Mouse (Mus musculus): ENCODE results near the gene Plin2. TPM values are rescaled to one million over a fixed set of nuclear protein-coding genes. Genes with fewer than 3 reads are reported as not detected.
"Not testable (repeated sequence)": the region's sequence is repeated elsewhere in the genome, so short reads cannot be mapped to it uniquely, and the experiment has no call there.

The Plin2 gene
- polyA plus RNA-seq, 1 experiment, result 12.7 TPM

GRCm38 (mm10) chr4:86685231-86686008 lies 15.6 kb upstream of the Plin2 start:
- no peak overlapping the region for H3K27ac ChIP-seq (ENCODE audit: insufficient read depth, low read length)
- H3K4me3 ChIP-seq (ENCODE audit: insufficient read depth, low read length), result no peak overlapping the region
- H3K4me1 ChIP-seq (ENCODE audit: control insufficient read depth, insufficient read depth, low read length), result no peaks in the 10 kb centered on the region
- TF ChIP-seq POLR2A (IDR thresholded peaks at IDR 0.05; ENCODE audit: extremely low read depth, insufficient read depth, low read length) (no peak), CTCF (IDR thresholded peaks at IDR 0.05; ENCODE audit: extremely low read depth, insufficient read depth, low read length) (no peak)

GRCm38 (mm10) chr4:86684806-86685205 lies 14.9 kb upstream of the Plin2 start:
- Histone ChIP-seq H3K4me1 (ENCODE audit: control insufficient read depth, insufficient read depth, low read length) (no peaks in the 10 kb centered on the region), H3K27ac (ENCODE audit: insufficient read depth, low read length) (no peak overlapping the region), H3K4me3 (ENCODE audit: insufficient read depth, low read length) (no peak overlapping the region)
- TF ChIP-seq CTCF (IDR thresholded peaks at IDR 0.05; ENCODE audit: extremely low read depth, insufficient read depth, low read length) (no peak), POLR2A (IDR thresholded peaks at IDR 0.05; ENCODE audit: extremely low read depth, insufficient read depth, low read length) (no peak)

- Histone ChIP-seq H3K27ac (ENCODE audit: insufficient read depth, low read length) (no peak overlapping the region), H3K4me1 (ENCODE audit: control insufficient read depth, insufficient read depth, low read length) (no peaks in the 10 kb centered on the region), H3K4me3 (ENCODE audit: insufficient read depth, low read length) (no peak overlapping the region)
- TF ChIP-seq CTCF (IDR thresholded peaks at IDR 0.05; ENCODE audit: extremely low read depth, insufficient read depth, low read length) (no peak), POLR2A (IDR thresholded peaks at IDR 0.05; ENCODE audit: extremely low read depth, insufficient read depth, low read length) (no peak)
Observed at GRCm38 (mm10) chr4:86683746-86684145, 13.9 kb upstream of the Plin2 start.

DNA sequence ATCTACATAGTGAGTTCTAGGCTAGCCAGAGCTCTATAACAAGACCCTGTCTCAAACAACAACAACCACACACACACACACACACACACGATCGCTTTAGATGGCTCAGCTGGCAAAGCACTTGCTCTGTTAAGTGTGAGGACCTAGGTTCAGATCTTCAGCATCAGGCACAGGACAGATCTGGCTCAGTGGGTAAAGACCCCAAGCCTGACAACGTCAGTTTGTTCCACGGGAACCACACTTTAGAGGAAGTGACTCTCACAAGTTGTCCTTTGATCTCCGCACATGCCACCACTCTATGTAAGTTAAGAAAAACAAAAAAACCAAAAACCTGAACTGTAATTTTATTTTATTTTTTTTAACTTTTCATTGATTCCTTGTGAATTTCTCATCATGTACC lies 13.4 kb upstream of the Plin2 start:
- no peak overlapping the region for H3K27ac ChIP-seq (ENCODE audit: insufficient read depth, low read length)
- H3K4me1 ChIP-seq (ENCODE audit: control insufficient read depth, insufficient read depth, low read length), result no peaks in the 10 kb centered on the region
- TF ChIP-seq POLR2A (IDR thresholded peaks at IDR 0.05; ENCODE audit: extremely low read depth, insufficient read depth, low read length) (no peak), CTCF (IDR thresholded peaks at IDR 0.05; ENCODE audit: extremely low read depth, insufficient read depth, low read length) (no peak)
- no peak overlapping the region for H3K4me3 ChIP-seq (ENCODE audit: insufficient read depth, low read length)

DNA sequence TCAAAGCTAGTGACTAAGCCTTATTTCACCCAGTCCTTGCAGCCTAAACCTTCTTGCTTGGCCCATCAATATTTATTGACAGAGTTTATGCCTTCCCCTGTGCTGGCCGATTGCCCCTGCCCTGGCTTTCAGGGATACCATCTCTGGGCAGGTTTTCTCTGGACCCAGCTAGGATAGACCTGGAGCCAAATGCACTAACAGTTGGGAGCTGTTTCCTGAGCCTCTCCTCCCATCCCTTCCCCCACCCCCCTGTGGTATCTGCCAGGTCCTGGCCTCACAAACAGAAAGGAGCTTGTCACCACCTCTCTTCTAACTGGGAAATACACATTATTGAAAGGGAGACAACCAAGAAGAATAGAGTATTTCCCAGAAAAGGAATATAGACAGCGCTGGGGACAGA lies 12.0 kb upstream of the Plin2 start:
- TF ChIP-seq CTCF (IDR thresholded peaks at IDR 0.05; ENCODE audit: extremely low read depth, insufficient read depth, low read length), result no peak
- no peak for TF ChIP-seq POLR2A (IDR thresholded peaks at IDR 0.05; ENCODE audit: extremely low read depth, insufficient read depth, low read length)
- H3K4me1 ChIP-seq (ENCODE audit: control insufficient read depth, insufficient read depth, low read length), result no peaks in the 10 kb centered on the region
- no peak overlapping the region for H3K27ac ChIP-seq (ENCODE audit: insufficient read depth, low read length)
- no peak overlapping the region for H3K4me3 ChIP-seq (ENCODE audit: insufficient read depth, low read length)

GRCm38 (mm10) chr4:86681421-86681820 lies 11.6 kb upstream of the Plin2 start:
- no peak overlapping the region for H3K27ac ChIP-seq (ENCODE audit: insufficient read depth, low read length)
- H3K4me3 ChIP-seq (ENCODE audit: insufficient read depth, low read length), result no peak overlapping the region
- TF ChIP-seq POLR2A (IDR thresholded peaks at IDR 0.05; ENCODE audit: extremely low read depth, insufficient read depth, low read length) (no peak), CTCF (IDR thresholded peaks at IDR 0.05; ENCODE audit: extremely low read depth, insufficient read depth, low read length) (no peak)
- no peaks in the 10 kb centered on the region for H3K4me1 ChIP-seq (ENCODE audit: control insufficient read depth, insufficient read depth, low read length)

- Histone ChIP-seq H3K4me3 (ENCODE audit: insufficient read depth, low read length) (no peak overlapping the region), H3K4me1 (ENCODE audit: control insufficient read depth, insufficient read depth, low read length) (no peaks in the 10 kb centered on the region), H3K27ac (ENCODE audit: insufficient read depth, low read length) (no peak overlapping the region)
- TF ChIP-seq POLR2A (IDR thresholded peaks at IDR 0.05; ENCODE audit: extremely low read depth, insufficient read depth, low read length), result no peak
- TF ChIP-seq CTCF (IDR thresholded peaks at IDR 0.05; ENCODE audit: extremely low read depth, insufficient read depth, low read length), result no peak
Observed at GRCm38 (mm10) chr4:86679686-86680085, 9.8 kb upstream of the Plin2 start.

DNA sequence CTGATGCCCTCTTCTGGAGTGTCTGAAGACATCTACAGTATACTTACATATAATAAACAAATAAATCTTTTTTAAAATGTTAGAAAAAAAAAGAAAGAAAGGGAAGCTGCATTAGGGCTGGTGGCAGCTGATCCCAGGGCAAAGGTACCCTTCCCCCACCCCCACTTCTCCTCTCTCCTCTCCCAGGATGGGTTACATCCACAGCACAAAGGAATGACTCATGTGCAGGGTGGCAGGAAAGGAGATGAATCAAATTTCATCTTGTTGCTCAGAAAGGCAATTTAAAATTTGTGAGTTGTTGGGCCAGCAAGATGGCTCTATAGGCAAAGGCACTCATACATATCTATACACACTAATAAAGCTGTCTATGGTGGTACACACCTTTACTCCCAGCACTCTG lies 6.9 kb upstream of the Plin2 start:
- H3K4me1 ChIP-seq (ENCODE audit: control insufficient read depth, insufficient read depth, low read length), result no peaks in the 10 kb centered on the region
- no peak overlapping the region for H3K4me3 ChIP-seq (ENCODE audit: insufficient read depth, low read length)
- no peak for TF ChIP-seq POLR2A (IDR thresholded peaks at IDR 0.05; ENCODE audit: extremely low read depth, insufficient read depth, low read length)
- no peak for TF ChIP-seq CTCF (IDR thresholded peaks at IDR 0.05; ENCODE audit: extremely low read depth, insufficient read depth, low read length)
- H3K27ac ChIP-seq (ENCODE audit: insufficient read depth, low read length), result no peak overlapping the region

DNA sequence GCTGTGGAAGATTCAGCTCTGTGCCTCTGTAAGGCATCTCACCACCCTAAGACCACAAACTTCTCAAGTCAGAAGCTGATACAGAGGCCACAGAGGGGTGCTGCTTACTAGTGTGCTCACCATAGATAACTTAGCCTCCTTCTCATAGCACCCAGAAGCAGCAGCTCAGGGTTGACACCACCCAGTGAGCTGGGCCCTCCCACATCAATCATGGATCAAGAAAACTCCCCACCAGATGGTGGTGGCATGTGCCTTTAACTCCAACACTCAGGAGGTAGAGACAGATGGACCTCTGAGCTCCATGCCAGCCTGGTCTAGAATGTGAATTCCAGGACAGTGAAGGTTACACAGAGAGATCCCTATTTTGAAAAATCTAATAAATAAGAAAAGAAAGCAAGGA lies 4.9 kb upstream of the Plin2 start:
- not testable (repeated sequence) for H3K4me1 ChIP-seq (ENCODE audit: control insufficient read depth, insufficient read depth, low read length); H3K27ac ChIP-seq (ENCODE audit: insufficient read depth, low read length); H3K4me3 ChIP-seq (ENCODE audit: insufficient read depth, low read length)

GRCm38 (mm10) chr4:86674150-86674549 lies 4.3 kb upstream of the Plin2 start:
- not testable (repeated sequence) for H3K27ac ChIP-seq (ENCODE audit: insufficient read depth, low read length); H3K4me3 ChIP-seq (ENCODE audit: insufficient read depth, low read length); H3K4me1 ChIP-seq (ENCODE audit: control insufficient read depth, insufficient read depth, low read length)

Data from cortical plate, adult 2 months (tissue).